Mouse (Mus musculus): ENCODE data around the gene Prkar2a.

DNA sequence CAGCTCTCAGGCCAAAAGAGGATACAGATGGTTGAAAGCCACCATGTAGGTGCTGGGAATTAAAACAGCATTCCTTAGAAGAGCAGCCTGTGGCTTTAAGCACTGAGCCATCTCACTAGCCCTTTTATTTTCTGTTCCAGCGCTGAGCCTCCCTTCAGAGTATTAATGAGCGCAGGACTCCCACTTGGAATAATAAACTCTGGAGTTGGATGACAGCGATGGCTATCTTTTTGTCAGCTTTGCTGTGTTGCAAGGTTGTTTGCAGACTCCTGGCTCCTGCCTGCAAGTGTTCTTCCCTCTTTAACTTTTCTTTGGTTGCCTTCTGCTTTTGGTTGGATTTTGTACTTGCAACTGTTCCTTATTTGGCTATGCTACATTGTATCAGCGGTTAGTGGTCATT is 4.8 kb downstream of the Prkar2a start:
- no peak for TF ChIP-seq CTCF (IDR thresholded peaks at IDR 0.05; ENCODE audit: borderline replicate concordance, control insufficient read depth, extremely low read depth, insufficient read depth, low read length, poor library complexity)
- no peak for TF ChIP-seq POLR2A (IDR thresholded peaks at IDR 0.05; ENCODE audit: control insufficient read depth, extremely low read depth, insufficient read depth, low read length, poor library complexity)

Data from thymus, adult 2 months (tissue).